Mouse (Mus musculus): Measurements from ENCODE around the gene Cdk18.

GRCm38 (mm10) chr1:132123420-132124014, 16.0 kb downstream of the Cdk18 start:
- TF ChIP-seq GATA1 (IDR thresholded peaks at IDR 0.05; ENCODE audit: borderline replicate concordance, low read length): no peak
- no peak for TF ChIP-seq CTCF (IDR thresholded peaks at IDR 0.05; ENCODE audit: low read depth, low read length)
- no peak for TF ChIP-seq POLR2AphosphoS5 (IDR thresholded peaks at IDR 0.05; ENCODE audit: insufficient replicate concordance, low read depth, low read length)
- TF ChIP-seq TAL1 (conservative IDR thresholded peaks at IDR 0.05; ENCODE audit: low read depth, low read length): no peak
- no peak for TF ChIP-seq GATA2 (IDR thresholded peaks at IDR 0.05; ENCODE audit: borderline replicate concordance, low read depth, low read length)

All from G1E (cell line).